Mouse (Mus musculus) midbrain, embryonic 14.5 days (tissue): ENCODE measurements around the gene Ccdc22. TPM values are rescaled to one million over a fixed set of nuclear protein-coding genes. Genes with fewer than 3 reads are reported as not detected.

Experiments used
- ATAC-seq: fragments of 200-750 bp; cut with Nextera tagmentation; 2 replicates; pipeline ENCODE4 v1.8.0; 2017; ENCODE audit warnings: moderate number of reproducible peaks, moderate library complexity; ENCODE audit not compliant: low FRiP score, low TSS enrichment
- DNase-seq: peaks from one replicate; pipeline ENCODE4 v3.0.0-alpha.2; 2015
- H3K27ac ChIP-seq: fragments of 300-500 bp; sonication (generic); replicated peaks from 2 replicates; pipeline ENCODE4 v1.5.1; 2014; ENCODE audit warnings: mild to moderate bottlenecking, low read depth, low read length, moderate library complexity
- H3K27me3 ChIP-seq: fragments of 300-500 bp; sonication (generic); 2 replicates; pipeline ENCODE4 v1.6.1; 2014; ENCODE audit warnings: low read length, control low read depth, mixed read lengths; ENCODE audit not compliant: control insufficient read depth, insufficient read depth
- H3K36me3 ChIP-seq: fragments of 300-500 bp; sonication (generic); 2 replicates; pipeline ENCODE4 v1.6.1; 2014; ENCODE audit warnings: low read length, control low read depth; ENCODE audit not compliant: control insufficient read depth, insufficient read depth
- H3K4me1 ChIP-seq: fragments of 300-500 bp; sonication (generic); 2 replicates; pipeline ENCODE4 v1.6.1; 2014; ENCODE audit warnings: mild to moderate bottlenecking, antibody characterized with exemption, low read length, control low read depth; ENCODE audit not compliant: control insufficient read depth, insufficient read depth
- H3K4me2 ChIP-seq: fragments of 300-500 bp; sonication (generic); 2 replicates; pipeline ENCODE4 v1.6.1; 2014; ENCODE audit warnings: mild to moderate bottlenecking, low read length, moderate library complexity
- H3K4me3 ChIP-seq: fragments of 300-500 bp; sonication (generic); replicated peaks from 2 replicates; pipeline ENCODE4 v1.5.1; 2014; ENCODE audit warnings: low read depth, low read length
- H3K9ac ChIP-seq: fragments of 300-500 bp; sonication (generic); replicated peaks from 2 replicates; pipeline ENCODE4 v1.6.1; 2014; ENCODE audit warnings: mild to moderate bottlenecking, low read length, moderate library complexity
- H3K9me3 ChIP-seq: fragments of 300-500 bp; sonication (generic); 2 replicates; pipeline ENCODE4 v1.6.1; 2016; ENCODE audit warnings: low read length, control low read depth, mixed read lengths; ENCODE audit not compliant: control insufficient read depth
- WGBS: fragments of 180-500 bp; shearing (Covaris S2); extraction: QIAGEN DNeasy Blood & Tissue Kit; methylation state at CpG from one replicate; pipeline ENCODE4 v1.1.7; 2014; 5-methylcytosine and 5-hydroxymethylcytosine counted together
- polyA plus RNA-seq: library from polyadenylated mRNA; unstranded; fragments of >200 nt; fragmentation: Nextera tagmentation; extraction: Ambion mirVana; gene quantifications from 2 replicates; pipeline ENCODE4 v1.2.1, GENCODE M21; 2014

The Ccdc22 gene
- polyA plus RNA-seq, 1 experiment from 2014 or later = 29.8 TPM

- WGBS = 91% methylated on average over 6 of the region's 6 CpGs
- no peak overlapping the region for H3K27ac ChIP-seq
Observed at GRCm38 (mm10) chrX:7566352-7566751, 39.0 kb downstream of the Ccdc22 start.

DNA sequence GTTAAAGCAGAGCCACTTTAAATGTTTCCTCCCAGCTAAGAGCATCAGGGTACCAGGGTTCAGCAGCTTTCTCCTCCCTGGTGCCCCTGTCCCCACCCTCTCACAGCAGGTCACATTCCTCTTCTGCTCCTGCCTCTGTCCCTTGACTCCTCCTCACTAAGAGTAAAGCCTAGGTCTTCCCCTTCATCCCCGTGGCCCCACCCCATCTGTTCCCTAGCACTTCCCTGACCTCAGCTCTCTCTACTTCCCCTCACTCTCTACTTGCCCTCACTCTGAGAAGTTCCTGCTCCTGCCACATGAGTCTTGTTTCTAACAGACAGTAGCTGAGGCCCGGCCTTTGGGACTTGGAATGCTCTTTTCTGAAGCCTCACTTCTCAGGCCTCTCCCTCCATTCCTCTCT lies 42.2 kb downstream of the Ccdc22 start:
- Histone ChIP-seq H3K4me2 (no peak overlapping the region), H3K9ac (no peak overlapping the region), H3K4me3 (no peak overlapping the region), H3K27ac (no peak overlapping the region), H3K27me3 (no peaks in the 10 kb centered on the region), H3K9me3 (no peaks in the 10 kb centered on the region), H3K4me1 (no peaks in the 10 kb centered on the region), H3K36me3 (no peaks in the 10 kb centered on the region)
- DNase-seq = no peak
- WGBS = 18% methylated on average over 2 of the region's 2 CpGs
- no peak for ATAC-seq

More at GRCm38 (mm10) chrX:7566352-7566751, 39.0 kb downstream of the Ccdc22 start:
- H3K9me3 ChIP-seq = no peaks in the 10 kb centered on the region
- H3K4me2 ChIP-seq = no peak overlapping the region
- H3K36me3 ChIP-seq = no peaks in the 10 kb centered on the region
- ATAC-seq (no peak), DNase-seq (no peak)
- H3K4me1 ChIP-seq = 0 out of 2 replicates have a peak, but pooled peaks cover 8% of the 10 kb centered on the region
- H3K9ac ChIP-seq = no peak overlapping the region
- no peaks in the 10 kb centered on the region for H3K27me3 ChIP-seq
- no peak overlapping the region for H3K4me3 ChIP-seq

- Histone ChIP-seq H3K4me3 (no peak overlapping the region), H3K27ac (no peak overlapping the region), H3K9ac (no peak overlapping the region), H3K27me3 (no peaks in the 10 kb centered on the region), H3K9me3 (no peaks in the 10 kb centered on the region), H3K36me3 (no peaks in the 10 kb centered on the region), H3K4me2 (no peak overlapping the region), H3K4me1 (no peaks in the 10 kb centered on the region)
- ATAC-seq (no peak), DNase-seq (no peak)
- WGBS = 92% methylated on average over 4 of the region's 4 CpGs
Observed at GRCm38 (mm10) chrX:7553474-7553873, 51.8 kb downstream of the Ccdc22 start.

Other genes starting within 250 kb of the Ccdc22 start
- gene Usp27x, start 229.7 kb downstream of the Ccdc22 start, polyA plus RNA-seq = 0.86 and 1.3 TPM in 2 replicates
- gene Foxp3, start 31.9 kb downstream of the Ccdc22 start, polyA plus RNA-seq = 0.58 TPM in 1 of 2 replicates, not detected in the other
- 4.0 and 6.8 TPM in 2 replicates for gene Ppp1r3f, start 31.2 kb downstream of the Ccdc22 start, polyA plus RNA-seq
- 0.04 TPM in 1 of 2 replicates, not detected in the other for gene Cacna1f, start 1.6 kb upstream of the Ccdc22 start, polyA plus RNA-seq
- 81.7 and 125 TPM in 2 replicates for gene Syp, start 33.0 kb upstream of the Ccdc22 start, polyA plus RNA-seq
- gene Prickle3, start 51.7 kb upstream of the Ccdc22 start, polyA plus RNA-seq = 0.89 and 1.4 TPM in 2 replicates
- gene Plp2, start 65.9 kb upstream of the Ccdc22 start, polyA plus RNA-seq = 11.2 and 22.4 TPM in 2 replicates
- 0.16 TPM in 2 replicates for gene Magix, start 75.7 kb upstream of the Ccdc22 start, polyA plus RNA-seq
- 39.3 and 53.8 TPM in 2 replicates for gene Gpkow, start 91.6 kb upstream of the Ccdc22 start, polyA plus RNA-seq
- 23.9 and 29.5 TPM in 2 replicates for gene Wdr45, start 108.8 kb upstream of the Ccdc22 start, polyA plus RNA-seq
- not detected in 2 replicates for gene Gm45208, start 116.7 kb upstream of the Ccdc22 start, polyA plus RNA-seq
- 126 and 144 TPM in 2 replicates for gene Praf2, start 122.9 kb upstream of the Ccdc22 start, polyA plus RNA-seq
- 72.2 and 73.0 TPM in 2 replicates for gene Ccdc120, start 145.4 kb upstream of the Ccdc22 start, polyA plus RNA-seq
- 21.7 and 21.8 TPM in 2 replicates for gene Tfe3, start 157.0 kb upstream of the Ccdc22 start, polyA plus RNA-seq
- gene Gripap1, start 184.2 kb upstream of the Ccdc22 start, polyA plus RNA-seq = 56.0 and 56.6 TPM in 2 replicates
- 1.7 and 2.3 TPM in 2 replicates for gene Kcnd1, start 216.8 kb upstream of the Ccdc22 start, polyA plus RNA-seq
- gene Otud5, start 235.8 kb upstream of the Ccdc22 start, polyA plus RNA-seq = 32.3 and 38.0 TPM in 2 replicates